Mouse (Mus musculus) kidney, adult 18-20 months (tissue): ENCODE measurements around the gene Cd40.
A peak's percentile ranks its signal among the peaks of the same experiment; 100 is the strongest.

ENCODE experiments used
- DNase-seq: peaks from one replicate; pipeline ENCODE4 v3.0.0; 2021

Cd40 gene

GRCm38 (mm10) chr2:165106585-165106984, 51.2 kb downstream of the Cd40 start:
- no peak for DNase-seq

GRCm38 (mm10) chr2:165112149-165112548, 56.7 kb downstream of the Cd40 start:
- DNase-seq = peak; percentile 84

GRCm38 (mm10) chr2:165113733-165114132, 58.3 kb downstream of the Cd40 start:
- no peak for DNase-seq

- no peak for DNase-seq
These were observed 65.3 kb downstream of the Cd40 start for GRCm38 (mm10) chr2:165120765-165121164.

GRCm38 (mm10) chr2:165121206-165121840, 65.9 kb downstream of the Cd40 start:
- DNase-seq = no peak
